Mouse (Mus musculus) limb, embryonic 15.5 days (tissue): ENCODE measurements around the gene Rnf17. TPM values are rescaled to one million over a fixed set of nuclear protein-coding genes. Genes with fewer than 3 reads are reported as not detected.
A peak's percentile ranks its signal among the peaks of the same experiment; 100 is the strongest.

ENCODE experiments used
- ATAC-seq: fragments of 200-750 bp; cut with Nextera tagmentation; 2 replicates; pipeline ENCODE4 v1.8.0; 2017; ENCODE audit warnings: low read depth, moderate TSS enrichment; ENCODE audit not compliant: insufficient number of reproducible peaks, low FRiP score, low TSS enrichment
- H3K27ac ChIP-seq: fragments of 300-500 bp; sonication (generic); 2 replicates; pipeline ENCODE4 v1.5.1; 2015; ENCODE audit warnings: moderate library complexity, mild to moderate bottlenecking, inconsistent platforms
- H3K27me3 ChIP-seq: fragments of 300-500 bp; sonication (generic); 2 replicates; pipeline ENCODE4 v1.6.1; 2015; ENCODE audit warnings: inconsistent platforms
- H3K36me3 ChIP-seq: fragments of 300-500 bp; sonication (generic); 2 replicates; pipeline ENCODE4 v1.6.1; 2015; ENCODE audit warnings: inconsistent platforms
- H3K4me1 ChIP-seq: fragments of 300-500 bp; sonication (generic); 2 replicates; pipeline ENCODE4 v1.6.1; 2015; ENCODE audit warnings: inconsistent platforms
- H3K4me2 ChIP-seq: fragments of 300-500 bp; sonication (generic); 2 replicates; pipeline ENCODE4 v1.6.1; 2015; ENCODE audit warnings: mild to moderate bottlenecking, inconsistent platforms
- H3K4me3 ChIP-seq: fragments of 300-500 bp; sonication (generic); 2 replicates; pipeline ENCODE4 v1.5.1; 2015; ENCODE audit warnings: mild to moderate bottlenecking, inconsistent platforms
- H3K9ac ChIP-seq: fragments of 300-500 bp; sonication (generic); 2 replicates; pipeline ENCODE4 v1.6.1; 2015; ENCODE audit warnings: inconsistent platforms
- H3K9me3 ChIP-seq: fragments of 300-500 bp; sonication (generic); 2 replicates; pipeline ENCODE4 v1.6.1; 2016; ENCODE audit warnings: inconsistent platforms
- WGBS: fragments of 180-500 bp; shearing (Covaris S2); methylation state at CpG from one replicate; pipeline ENCODE4 v1.1.7; 2015; 5-methylcytosine and 5-hydroxymethylcytosine counted together
- polyA plus RNA-seq: library from polyadenylated mRNA; unstranded; fragments of >200 nt; fragmentation: Nextera tagmentation; extraction: Ambion mirVana; gene quantifications from 2 replicates; pipeline ENCODE4 v1.2.1, GENCODE M21; 2015

Rnf17 gene
- polyA plus RNA-seq: 0.83 and 1.3 TPM in 2 replicates

DNA sequence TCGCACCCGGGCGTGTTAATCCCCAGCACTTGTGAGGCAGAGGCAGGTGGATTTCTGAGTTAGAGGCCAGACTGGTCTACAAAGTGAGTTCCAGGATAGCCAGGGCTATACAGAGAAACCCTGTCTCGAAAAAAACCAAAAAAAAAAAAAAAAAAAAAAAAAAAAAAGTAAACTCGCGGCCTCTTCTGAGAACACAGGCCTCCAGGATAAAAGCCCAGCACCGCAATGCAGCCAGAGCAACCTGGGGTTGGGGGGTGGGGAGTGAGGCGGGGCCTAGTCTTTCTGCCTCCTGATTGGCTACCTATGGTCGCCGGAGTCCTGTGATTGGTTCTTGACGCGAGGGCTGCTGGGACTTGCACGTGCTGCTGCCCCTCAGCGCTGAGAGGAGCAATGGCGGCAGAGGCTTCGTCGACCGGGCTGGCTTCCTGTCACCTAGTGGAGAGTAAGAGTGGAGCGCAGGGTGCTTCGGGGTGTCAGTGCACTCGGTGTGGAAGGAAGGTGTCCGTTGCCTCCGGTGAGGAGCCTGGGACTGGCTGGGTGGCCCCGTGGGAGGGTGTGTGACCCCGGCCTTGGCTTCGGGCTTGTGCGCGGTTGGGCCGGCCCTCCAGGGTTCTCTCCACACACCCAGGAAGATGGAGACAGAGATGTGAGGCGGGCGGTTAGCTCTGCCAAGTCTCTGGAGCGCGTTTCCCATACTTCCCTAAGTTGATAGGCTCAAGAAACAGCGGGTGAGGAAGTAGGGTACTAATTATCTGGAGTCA, at the start of gene Rnf17:
Rnf17 (plus strand) TSS at position 271 of the 761 bp plus-strand sequence.
- Histone ChIP-seq H3K4me2 (peak within 1 kb of the TSS; percentile 17; the same call in 1 of the 2 replicates), H3K9me3 (no peaks in the 10 kb centered on the region), H3K36me3 (no peaks in the 10 kb centered on the region), H3K4me3 (peak within 1 kb of the TSS; percentile 10; the same call in 1 of the 2 replicates), H3K4me1 (no peaks in the 10 kb centered on the region), H3K9ac (no peak within 1 kb of the TSS), H3K27ac (no peak within 1 kb of the TSS), H3K27me3 (no peaks in the 10 kb centered on the region)
- 71% methylated on average over 34 of the region's 34 CpGs for WGBS
- ATAC-seq: no peak

DNA sequence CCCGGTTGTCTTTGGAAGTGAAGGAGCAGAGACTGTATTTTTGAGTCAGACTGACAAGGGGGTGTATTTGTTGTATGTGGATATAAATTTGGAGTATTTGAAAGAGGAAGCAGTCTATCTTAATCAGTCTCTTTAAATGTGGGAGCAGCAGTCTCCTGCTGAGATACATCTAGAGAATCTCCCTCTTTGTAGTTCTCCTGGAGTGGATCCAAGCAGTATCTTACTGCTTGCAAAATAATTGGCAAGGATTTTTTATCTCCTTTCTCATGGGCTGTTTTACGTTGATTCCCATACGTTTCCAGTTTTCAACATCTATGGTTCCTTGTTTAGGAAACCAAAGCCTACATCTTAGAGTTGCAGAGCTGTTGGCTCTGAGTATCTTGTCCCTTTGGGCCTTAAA, 47.6 kb upstream of the Rnf17 start:
- WGBS: 60% methylated on average over 3 of the region's 3 CpGs
- Histone ChIP-seq H3K9ac (no peak overlapping the region), H3K27ac (no peak overlapping the region), H3K9me3 (no peaks in the 10 kb centered on the region), H3K4me3 (no peak overlapping the region), H3K36me3 (no peaks in the 10 kb centered on the region), H3K4me2 (no peak overlapping the region), H3K4me1 (no peaks in the 10 kb centered on the region), H3K27me3 (0 out of 2 replicates have a peak, but pooled peaks cover 2% of the 10 kb centered on the region)
- no peak for ATAC-seq

DNA sequence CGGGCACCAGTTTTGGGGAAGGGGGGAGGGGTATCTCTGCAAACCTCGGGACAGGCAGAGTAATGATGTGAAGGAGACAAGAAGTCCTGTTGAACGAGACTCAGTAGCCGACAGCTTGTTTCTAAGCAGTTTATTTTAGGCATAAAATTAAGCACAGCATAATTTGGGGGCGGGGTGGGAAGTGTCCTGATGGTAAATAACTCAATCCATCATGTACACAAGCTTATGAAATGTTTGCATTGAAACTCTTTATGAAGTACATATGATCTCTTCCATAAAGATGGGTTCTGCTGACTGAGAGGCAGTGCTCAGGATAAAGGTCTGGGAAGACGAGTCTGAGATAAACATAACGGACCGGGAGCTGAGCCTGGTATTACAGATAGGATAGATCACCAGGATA, 47.0 kb upstream of the Rnf17 start:
- Histone ChIP-seq H3K4me1 (no peaks in the 10 kb centered on the region), H3K4me3 (no peak overlapping the region), H3K27ac (no peak overlapping the region), H3K4me2 (no peak overlapping the region), H3K9ac (no peak overlapping the region), H3K9me3 (no peaks in the 10 kb centered on the region), H3K27me3 (0 out of 2 replicates have a peak, but pooled peaks cover 2% of the 10 kb centered on the region), H3K36me3 (no peaks in the 10 kb centered on the region)
- ATAC-seq: no peak
- WGBS: 69% methylated on average over 8 of the region's 8 CpGs

DNA sequence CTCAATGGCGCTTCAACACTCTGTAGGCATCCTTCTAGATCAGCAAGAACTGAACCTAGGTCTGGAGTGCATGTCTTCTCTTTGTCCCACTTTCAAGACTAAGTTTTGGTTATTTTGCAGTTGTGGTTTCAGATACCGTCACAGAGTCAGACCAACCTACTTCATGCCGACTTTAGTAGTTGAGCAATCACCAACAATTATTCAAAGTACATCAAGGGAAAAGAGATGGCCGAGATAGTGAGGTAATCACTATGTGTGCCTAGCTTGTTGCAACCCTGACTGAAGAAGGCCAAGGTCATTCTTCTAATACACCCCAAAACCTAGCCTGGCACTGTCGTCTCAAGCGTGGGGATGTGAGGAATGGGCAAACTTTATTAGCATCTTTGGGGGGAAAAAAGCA, 46.2 kb upstream of the Rnf17 start:
- Histone ChIP-seq H3K4me1 (no peaks in the 10 kb centered on the region), H3K27ac (no peak overlapping the region), H3K4me3 (no peak overlapping the region), H3K27me3 (0 out of 2 replicates have a peak, but pooled peaks cover 2% of the 10 kb centered on the region), H3K36me3 (no peaks in the 10 kb centered on the region), H3K9me3 (no peaks in the 10 kb centered on the region), H3K9ac (no peak overlapping the region), H3K4me2 (no peak overlapping the region)
- WGBS: 84% methylated on average over 6 of the region's 6 CpGs
- no peak for ATAC-seq

DNA sequence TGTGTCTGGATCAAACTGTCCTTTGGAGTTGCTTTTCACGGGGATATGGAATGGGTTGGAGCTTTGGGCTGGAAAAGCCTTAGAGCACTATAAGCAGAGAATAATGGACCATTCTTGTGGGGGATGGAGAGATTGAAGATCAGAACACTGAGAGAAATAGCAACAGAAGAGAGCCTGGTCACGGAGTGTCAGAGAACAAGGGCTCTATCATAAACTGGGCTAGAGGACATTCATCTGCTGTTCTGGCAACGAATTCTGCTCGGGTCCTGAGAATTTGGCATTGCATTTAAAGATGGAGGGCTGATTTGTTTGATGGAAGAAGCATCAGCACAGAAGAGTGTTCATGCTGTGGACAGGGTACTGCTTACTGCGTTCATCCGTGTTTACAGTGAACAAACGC, 44.0 kb upstream of the Rnf17 start:
- WGBS: 85% methylated on average over 7 of the region's 7 CpGs
- Histone ChIP-seq H3K4me2 (no peak overlapping the region), H3K27me3 (peaks cover 10% of the 10 kb centered on the region), H3K27ac (no peak overlapping the region), H3K4me3 (no peak overlapping the region), H3K36me3 (no peaks in the 10 kb centered on the region), H3K9ac (no peak overlapping the region), H3K4me1 (no peaks in the 10 kb centered on the region), H3K9me3 (no peaks in the 10 kb centered on the region)
- no peak for ATAC-seq

DNA sequence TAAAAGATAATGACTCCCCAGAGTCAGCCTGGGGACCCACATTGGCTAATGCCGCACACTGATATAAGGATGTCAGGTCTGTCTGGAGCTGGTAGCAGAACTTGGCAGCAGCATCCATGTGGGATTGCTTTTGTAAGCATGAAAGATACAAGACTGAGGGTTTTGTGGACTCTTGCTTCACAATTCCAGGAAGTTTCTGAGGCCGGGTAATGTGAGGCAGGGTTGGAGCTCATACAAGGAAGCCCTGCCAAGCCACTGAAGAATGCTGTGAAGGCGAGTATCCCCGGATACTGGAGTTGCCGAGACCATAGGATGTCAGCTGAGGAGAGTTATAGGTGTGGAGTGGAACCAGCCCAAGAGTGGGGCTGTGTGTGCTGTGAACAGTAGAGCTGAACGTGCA, 43.2 kb upstream of the Rnf17 start:
- Histone ChIP-seq H3K27me3 (peaks cover 15% of the 10 kb centered on the region), H3K9me3 (no peaks in the 10 kb centered on the region), H3K4me2 (no peak overlapping the region), H3K4me3 (no peak overlapping the region), H3K4me1 (no peaks in the 10 kb centered on the region; the same call in 1 of the 2 replicates), H3K9ac (no peak overlapping the region), H3K36me3 (no peaks in the 10 kb centered on the region), H3K27ac (no peak overlapping the region)
- ATAC-seq: no peak
- WGBS: 59% methylated on average over 6 of the region's 6 CpGs

DNA sequence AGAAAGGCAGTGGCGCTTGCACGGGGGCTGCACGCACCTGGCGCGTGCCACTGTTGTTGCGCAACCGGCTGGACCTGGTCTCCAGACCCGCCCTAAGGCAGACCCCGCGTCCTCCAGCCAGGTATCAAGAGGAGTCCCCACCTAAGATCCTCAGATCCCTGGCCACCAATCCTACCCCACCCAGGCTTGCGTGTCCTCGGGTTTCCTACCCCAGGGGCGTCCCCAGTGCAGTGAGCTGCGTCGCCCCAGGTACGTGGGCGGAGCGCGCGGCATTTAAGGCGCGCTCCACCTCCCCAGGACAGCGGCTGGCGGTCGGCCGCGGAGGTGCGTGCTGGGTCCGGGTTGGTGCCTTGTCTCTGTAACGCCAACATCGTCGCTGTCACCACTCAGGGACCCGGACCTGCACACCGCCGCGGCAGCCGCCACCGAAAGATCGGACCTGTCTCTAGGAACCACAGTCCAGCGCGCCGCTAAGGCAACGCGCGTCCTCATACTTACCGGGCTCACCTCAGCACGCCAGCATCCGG, 37.6 kb upstream of the Rnf17 start, which contains the start of gene Atp12a:
Atp12a (plus strand) TSS at position 358 of the 527 bp plus-strand sequence.
- no peaks in the 10 kb centered on the region for H3K36me3 ChIP-seq
- no peak within 1 kb of the TSS for H3K9ac ChIP-seq
- no peak within 1 kb of the TSS for H3K27ac ChIP-seq
- peaks cover 15% of the 10 kb centered on the region for H3K4me1 ChIP-seq
- H3K4me3 ChIP-seq: peak within 1 kb of the TSS; percentile 44
- no peak for ATAC-seq
- peaks cover 37% of the 10 kb centered on the region for H3K27me3 ChIP-seq
- H3K4me2 ChIP-seq: peak within 1 kb of the TSS; percentile 80
- 2% methylated on average over 48 of the region's 48 CpGs for WGBS
- H3K9me3 ChIP-seq: no peaks in the 10 kb centered on the region

DNA sequence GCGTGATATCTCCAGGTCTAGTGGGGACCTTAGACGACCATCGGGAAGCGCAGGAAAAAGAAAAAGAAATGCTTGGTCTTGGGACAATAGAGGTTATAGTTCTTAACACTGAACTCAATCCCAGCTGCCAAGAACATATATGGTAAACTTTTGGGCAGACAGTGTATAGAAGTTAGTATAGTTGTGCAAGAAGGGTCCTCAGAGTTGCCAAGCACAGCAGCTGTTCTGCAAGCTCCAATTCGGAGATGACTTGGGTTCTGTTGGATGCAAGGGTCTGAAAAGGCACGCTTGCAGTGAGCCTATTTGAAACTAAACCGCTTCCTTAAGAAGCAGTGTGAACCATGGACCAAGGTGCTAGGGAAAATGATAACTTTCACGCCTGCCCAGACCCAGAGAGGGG, 37.1 kb upstream of the Rnf17 start:
- no peaks in the 10 kb centered on the region for H3K36me3 ChIP-seq
- H3K4me2 ChIP-seq: peak overlapping the region; percentile 80
- H3K9me3 ChIP-seq: no peaks in the 10 kb centered on the region
- H3K9ac ChIP-seq: no peak overlapping the region
- no peak for ATAC-seq
- peak overlapping the region; percentile 44 for H3K4me3 ChIP-seq
- H3K4me1 ChIP-seq: peaks cover 15% of the 10 kb centered on the region
- H3K27ac ChIP-seq: no peak overlapping the region
- peaks cover 37% of the 10 kb centered on the region for H3K27me3 ChIP-seq
- 24% methylated on average over 8 of the region's 8 CpGs for WGBS

DNA sequence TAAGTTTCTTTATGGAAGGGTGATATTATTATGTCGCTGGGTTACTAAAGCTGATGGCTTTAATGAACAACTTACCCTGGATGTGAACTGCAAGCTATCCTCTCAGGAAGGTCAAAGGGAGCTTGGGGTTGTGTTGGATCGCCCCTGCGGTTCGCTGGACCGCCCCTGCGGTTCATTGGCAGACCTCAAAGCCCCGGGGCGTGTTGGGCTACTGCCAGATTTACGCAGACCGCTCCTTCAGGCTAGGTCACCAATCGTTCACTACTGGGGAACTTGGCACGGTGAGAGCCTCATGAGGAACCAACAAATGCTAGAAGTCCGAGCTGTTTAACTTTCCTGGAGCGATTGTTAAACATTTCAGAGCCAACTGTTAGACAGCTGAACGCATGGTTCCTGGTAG, 35.7 kb upstream of the Rnf17 start:
- H3K27me3 ChIP-seq: peaks cover 37% of the 10 kb centered on the region
- H3K4me1 ChIP-seq: peaks cover 15% of the 10 kb centered on the region
- no peak overlapping the region for H3K4me3 ChIP-seq
- no peak overlapping the region for H3K27ac ChIP-seq
- ATAC-seq: no peak
- 12% methylated on average over 15 of the region's 15 CpGs for WGBS
- H3K9me3 ChIP-seq: no peaks in the 10 kb centered on the region
- no peak overlapping the region for H3K4me2 ChIP-seq
- H3K36me3 ChIP-seq: no peaks in the 10 kb centered on the region
- no peak overlapping the region for H3K9ac ChIP-seq

DNA sequence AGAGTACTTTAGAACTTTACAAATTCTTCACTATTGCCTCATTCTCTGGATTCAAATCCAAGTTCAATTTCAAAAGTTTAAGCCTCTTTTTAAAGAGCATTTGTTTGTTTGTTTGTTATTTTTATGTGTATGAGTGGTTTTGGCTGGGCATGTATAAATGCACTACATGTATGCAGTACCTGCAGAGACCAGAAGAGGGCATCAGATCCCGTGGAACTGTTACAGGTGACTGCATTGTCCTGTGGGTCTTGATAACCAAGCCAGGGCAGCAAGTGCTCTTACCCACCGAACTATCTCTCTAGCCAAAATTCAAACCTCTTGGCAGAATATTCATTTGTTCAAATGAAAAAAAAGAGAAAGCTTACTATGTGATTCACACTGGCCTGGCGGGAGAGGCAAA, 33.5 kb upstream of the Rnf17 start:
- Histone ChIP-seq H3K27me3 (peaks cover 25% of the 10 kb centered on the region), H3K9ac (no peak overlapping the region), H3K27ac (no peak overlapping the region), H3K4me2 (no peak overlapping the region), H3K36me3 (no peaks in the 10 kb centered on the region), H3K9me3 (no peaks in the 10 kb centered on the region), H3K4me1 (peaks cover 15% of the 10 kb centered on the region), H3K4me3 (no peak overlapping the region)
- no peak for ATAC-seq
- WGBS: 55% methylated on average over 3 of the region's 3 CpGs

DNA sequence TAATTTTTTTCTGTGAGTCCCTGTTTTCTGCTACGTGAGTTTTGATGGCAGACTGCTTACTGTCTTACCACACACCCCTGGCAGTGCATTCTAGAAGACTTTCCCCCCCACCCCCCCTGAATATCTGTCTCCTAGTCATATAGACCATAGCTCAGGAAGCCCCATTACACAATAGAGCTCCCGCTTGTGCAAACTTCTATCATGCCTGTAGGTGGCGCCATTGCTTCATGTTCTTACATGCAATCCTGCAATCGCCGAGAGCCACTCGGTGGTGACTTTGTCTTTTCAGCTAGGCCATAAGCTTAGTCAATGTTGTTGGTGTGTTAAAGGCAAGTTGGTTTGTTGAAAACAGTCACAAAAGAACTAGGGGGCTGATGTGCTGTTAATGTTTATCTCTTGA, 26.6 kb upstream of the Rnf17 start:
- 3% methylated on average over 6 of the region's 6 CpGs for WGBS
- Histone ChIP-seq H3K27me3 (no peaks in the 10 kb centered on the region), H3K9ac (no peak overlapping the region), H3K9me3 (no peaks in the 10 kb centered on the region), H3K4me1 (no peaks in the 10 kb centered on the region), H3K4me3 (no peak overlapping the region), H3K4me2 (no peak overlapping the region), H3K36me3 (no peaks in the 10 kb centered on the region), H3K27ac (no peak overlapping the region)
- ATAC-seq: no peak

DNA sequence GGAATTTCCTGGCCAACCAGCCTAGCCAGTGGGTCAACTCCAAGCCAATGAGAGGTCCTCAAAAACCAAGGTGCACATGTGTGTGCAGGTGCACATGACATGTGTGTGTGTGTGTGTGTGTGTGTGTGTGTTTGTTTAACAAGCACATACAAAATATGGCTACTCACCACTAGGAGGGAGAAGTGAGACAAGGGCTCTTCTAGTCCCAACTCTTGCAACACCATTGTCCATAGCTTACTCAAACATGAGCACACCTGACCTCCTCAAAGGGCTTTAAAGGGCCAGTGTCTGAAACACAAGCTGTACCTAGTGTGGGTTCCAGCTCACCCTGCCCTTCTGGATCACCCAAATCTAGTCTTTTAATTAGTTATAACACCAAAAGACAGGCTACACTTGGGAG, 24.6 kb upstream of the Rnf17 start:
- ATAC-seq: no peak
- Histone ChIP-seq H3K27me3 (no peaks in the 10 kb centered on the region), H3K36me3 (no peaks in the 10 kb centered on the region), H3K9ac (no peak overlapping the region), H3K4me2 (no peak overlapping the region), H3K4me1 (no peaks in the 10 kb centered on the region), H3K27ac (no peak overlapping the region), H3K9me3 (no peaks in the 10 kb centered on the region), H3K4me3 (no peak overlapping the region)
